Mouse (Mus musculus) forebrain, postnatal 0 days (tissue): ENCODE results near the gene Tmem63a. TPM values are rescaled to one million over a fixed set of nuclear protein-coding genes. Genes with fewer than 3 reads are reported as not detected.

ENCODE experiments used
- ATAC-seq: fragments of 200-750 bp; cut with Nextera tagmentation; 2 replicates; pipeline ENCODE4 v1.8.0; 2017; ENCODE audit warnings: mild to moderate bottlenecking, moderate library complexity
- DNase-seq: peaks from one replicate; pipeline ENCODE4 v3.0.0-alpha.2; 2015
- H3K27ac ChIP-seq: fragments of 300-500 bp; sonication (generic); 2 replicates; pipeline ENCODE4 v1.5.1; 2014; ENCODE audit warnings: low read depth, mild to moderate bottlenecking, antibody characterized with exemption, low read length, moderate library complexity, mixed read lengths
- H3K27me3 ChIP-seq: fragments of 300-500 bp; sonication (generic); 2 replicates; pipeline ENCODE4 v1.6.1; 2014; ENCODE audit warnings: mild to moderate bottlenecking, low read length, mixed read lengths; ENCODE audit not compliant: insufficient read depth
- H3K36me3 ChIP-seq: fragments of 300-500 bp; sonication (generic); 2 replicates; pipeline ENCODE4 v1.6.1; 2014; ENCODE audit warnings: mild to moderate bottlenecking, moderate library complexity; ENCODE audit not compliant: insufficient read depth
- H3K4me1 ChIP-seq: fragments of 300-500 bp; sonication (generic); 2 replicates; pipeline ENCODE4 v1.6.1; 2014; ENCODE audit warnings: antibody characterized with exemption; ENCODE audit not compliant: insufficient read depth
- H3K4me2 ChIP-seq: fragments of 300-500 bp; sonication (generic); 2 replicates; pipeline ENCODE4 v1.6.1; 2014; ENCODE audit warnings: low read depth, mild to moderate bottlenecking, moderate library complexity
- H3K4me3 ChIP-seq: fragments of 300-500 bp; sonication (generic); 2 replicates; pipeline ENCODE4 v1.5.1; 2014; ENCODE audit warnings: low read depth, low read length, mixed read lengths
- H3K9ac ChIP-seq: fragments of 300-500 bp; sonication (generic); 2 replicates; pipeline ENCODE4 v1.6.1; 2014; ENCODE audit warnings: mild to moderate bottlenecking
- H3K9me3 ChIP-seq: fragments of 300-500 bp; sonication (generic); 2 replicates; pipeline ENCODE4 v1.6.1; 2016; ENCODE audit warnings: low read length
- CTCF ChIP-seq: sonication (generic); IDR thresholded peaks from 2 replicates; pipeline ENCODE4 v1.5.1; 2016; ENCODE audit warnings: antibody characterized with exemption, control low read depth, low read depth
- WGBS: fragments of 180-500 bp; shearing (Covaris S2); extraction: QIAGEN DNeasy Blood & Tissue Kit; methylation state at CpG from one replicate; pipeline ENCODE4 v1.1.7; 2014; 5-methylcytosine and 5-hydroxymethylcytosine counted together
- polyA plus RNA-seq: library from polyadenylated mRNA; unstranded; fragments of >200 nt; fragmentation: Nextera tagmentation; extraction: Ambion mirVana; gene quantifications from 2 replicates; pipeline ENCODE4 v1.2.1, GENCODE M21; 2015
- total RNA-seq: library from RNA; depleted of rRNA; stranded (reverse); fragments of >200 nt; gene quantifications from 2 replicates; pipeline ENCODE4 v1.2.3, GENCODE M21; 2014

Gene Tmem63a
- total and polyA plus RNA-seq, 2 experiments from 2014 or later, result 2.1 to 3.2 TPM

GRCm38 (mm10) chr1:180986701-180987100 is 44.6 kb downstream of the Tmem63a start:
- no peak for TF ChIP-seq CTCF
- ATAC-seq, result no peak
- Histone ChIP-seq H3K4me3 (no peak overlapping the region), H3K36me3 (no peaks in the 10 kb centered on the region), H3K9me3 (no peaks in the 10 kb centered on the region), H3K9ac (no peak overlapping the region), H3K4me2 (no peak overlapping the region), H3K4me1 (no peaks in the 10 kb centered on the region), H3K27ac (no peak overlapping the region), H3K27me3 (no peaks in the 10 kb centered on the region)
- no peak for DNase-seq
- 92% methylated on average over 8 of the region's 8 CpGs for WGBS

GRCm38 (mm10) chr1:180987759-180988158 is 45.6 kb downstream of the Tmem63a start:
- H3K36me3 ChIP-seq, result no peaks in the 10 kb centered on the region
- peak; percentile 85 for DNase-seq
- no peaks in the 10 kb centered on the region for H3K27me3 ChIP-seq
- peak; percentile 66 for ATAC-seq
- H3K4me3 ChIP-seq, result no peak overlapping the region
- no peak overlapping the region for H3K9ac ChIP-seq
- no peak overlapping the region for H3K27ac ChIP-seq
- no peaks in the 10 kb centered on the region for H3K9me3 ChIP-seq
- TF ChIP-seq CTCF, result peak; percentile 98
- no peaks in the 10 kb centered on the region for H3K4me1 ChIP-seq
- H3K4me2 ChIP-seq, result peak overlapping the region; percentile 30; the same call in 1 of the 2 replicates
- 1% methylated on average over 9 of the region's 9 CpGs for WGBS

- 69% methylated on average over 3 of the region's 3 CpGs for WGBS
- no peak overlapping the region for H3K4me3 ChIP-seq
- no peak overlapping the region for H3K9ac ChIP-seq
- no peak overlapping the region for H3K27ac ChIP-seq
- no peak for TF ChIP-seq CTCF
- H3K4me2 ChIP-seq, result no peak overlapping the region
- no peaks in the 10 kb centered on the region for H3K27me3 ChIP-seq
- no peak for DNase-seq
- no peaks in the 10 kb centered on the region for H3K9me3 ChIP-seq
- no peaks in the 10 kb centered on the region for H3K4me1 ChIP-seq
- ATAC-seq, result no peak
- H3K36me3 ChIP-seq, result no peaks in the 10 kb centered on the region
Measured at GRCm38 (mm10) chr1:180990671-180991070, 48.5 kb downstream of the Tmem63a start.

- TF ChIP-seq CTCF, result peak; percentile 72
- no peaks in the 10 kb centered on the region for H3K36me3 ChIP-seq
- no peak overlapping the region for H3K4me3 ChIP-seq
- WGBS, result 57% methylated on average over 3 of the region's 3 CpGs
- no peaks in the 10 kb centered on the region for H3K27me3 ChIP-seq
- no peaks in the 10 kb centered on the region for H3K4me1 ChIP-seq
- no peak overlapping the region for H3K27ac ChIP-seq
- H3K9ac ChIP-seq, result no peak overlapping the region
- DNase-seq, result peak; percentile 69
- no peak; the same call in 1 of the 2 replicates for ATAC-seq
- no peak overlapping the region for H3K4me2 ChIP-seq
- no peaks in the 10 kb centered on the region for H3K9me3 ChIP-seq
Measured at GRCm38 (mm10) chr1:180992142-180992541, 50.0 kb downstream of the Tmem63a start.

- H3K36me3 ChIP-seq, result no peaks in the 10 kb centered on the region
- 56% methylated on average over 10 of the region's 10 CpGs for WGBS
- H3K4me3 ChIP-seq, result no peak overlapping the region
- no peaks in the 10 kb centered on the region for H3K4me1 ChIP-seq
- no peak overlapping the region for H3K9ac ChIP-seq
- ATAC-seq, result no peak
- no peaks in the 10 kb centered on the region for H3K9me3 ChIP-seq
- no peaks in the 10 kb centered on the region for H3K27me3 ChIP-seq
- no peak for TF ChIP-seq CTCF
- H3K27ac ChIP-seq, result no peak overlapping the region
- H3K4me2 ChIP-seq, result no peak overlapping the region
- DNase-seq, result no peak
Measured at GRCm38 (mm10) chr1:181000501-181001092, 58.5 kb downstream of the Tmem63a start.

GRCm38 (mm10) chr1:181001217-181001616 is 59.1 kb downstream of the Tmem63a start:
- no peak overlapping the region for H3K9ac ChIP-seq
- H3K4me3 ChIP-seq, result no peak overlapping the region
- no peak overlapping the region for H3K4me2 ChIP-seq
- H3K36me3 ChIP-seq, result no peaks in the 10 kb centered on the region
- no peak overlapping the region for H3K27ac ChIP-seq
- WGBS, result 81% methylated on average over 3 of the region's 3 CpGs
- no peak for DNase-seq
- H3K9me3 ChIP-seq, result no peaks in the 10 kb centered on the region
- TF ChIP-seq CTCF, result no peak
- no peaks in the 10 kb centered on the region for H3K27me3 ChIP-seq
- no peak for ATAC-seq
- no peaks in the 10 kb centered on the region for H3K4me1 ChIP-seq

- Histone ChIP-seq H3K36me3 (no peaks in the 10 kb centered on the region), H3K9me3 (no peaks in the 10 kb centered on the region), H3K4me3 (no peak overlapping the region), H3K4me1 (no peaks in the 10 kb centered on the region), H3K4me2 (no peak overlapping the region), H3K9ac (no peak overlapping the region), H3K27ac (no peak overlapping the region), H3K27me3 (no peaks in the 10 kb centered on the region)
- no peak for TF ChIP-seq CTCF
- ATAC-seq (no peak), DNase-seq (no peak)
- WGBS, result 94% methylated on average over 3 of the region's 3 CpGs
Measured at GRCm38 (mm10) chr1:181001621-181002020, 59.5 kb downstream of the Tmem63a start.
